In the genomic region with DNA sequence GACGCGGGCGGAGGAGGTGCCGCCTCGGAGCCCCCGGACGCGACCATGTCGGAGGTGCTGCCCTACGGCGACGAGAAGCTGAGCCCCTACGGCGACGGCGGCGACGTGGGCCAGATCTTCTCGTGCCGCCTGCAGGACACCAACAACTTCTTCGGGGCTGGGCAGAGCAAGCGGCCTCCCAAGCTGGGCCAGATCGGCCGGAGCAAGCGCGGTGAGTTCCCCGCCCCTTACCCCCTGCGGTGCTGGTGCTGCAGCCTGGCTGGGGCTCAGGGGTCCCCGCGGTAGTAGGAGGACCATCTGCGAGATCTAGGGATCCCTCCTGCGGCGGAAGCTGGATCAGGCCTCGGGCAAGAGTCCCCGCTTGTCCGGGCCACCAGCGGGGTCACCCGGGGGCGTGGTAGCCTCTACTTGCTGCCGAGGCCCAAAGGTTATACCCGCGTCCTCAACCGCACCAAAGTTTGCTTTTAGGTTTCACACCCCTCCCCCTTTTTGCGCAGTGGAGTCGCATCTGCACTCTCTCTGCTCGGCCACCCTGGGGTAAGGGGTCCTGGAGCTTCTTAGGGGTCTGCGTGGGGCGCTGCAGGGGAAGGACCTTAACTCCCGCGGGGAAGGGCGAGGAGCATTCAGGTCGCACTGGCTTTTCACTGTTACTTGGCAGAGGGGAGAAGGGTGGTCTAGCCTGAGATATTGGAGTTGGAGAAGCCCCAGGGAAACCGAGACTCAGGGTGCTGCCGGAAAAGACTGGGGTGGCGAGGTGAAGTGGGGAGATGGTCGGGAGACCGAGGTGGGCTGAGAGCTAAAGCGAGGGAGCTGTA, we compare ENCODE assay signal across 8 mouse cellular contexts. TPM values are rescaled to one million over a fixed set of nuclear protein-coding genes. Genes with fewer than 3 reads are reported as not detected.
DNase-seq lines count a peak whose midpoint lies in the region; ATAC-seq and TF ChIP-seq lines count a peak whose summit lies in the region.

No protein-coding gene starts in this region.

- no peak for TF ChIP-seq POLR2A in olfactory bulb, adult 2 months (IDR thresholded peaks at IDR 0.05; ENCODE audit: insufficient read depth, low read depth, low read length)

- no peaks in the 10 kb centered on the region for H3K9me3 ChIP-seq in forebrain, embryonic 12.5 days
- no peaks in the 10 kb centered on the region for H3K9me3 ChIP-seq in hindbrain, postnatal 0 days (ENCODE audit: low read length)
- no peaks in the 10 kb centered on the region for H3K9me3 ChIP-seq in liver, embryonic 13.5 days (replicated peaks)

- peak overlapping the region; percentile 96 for H3K4me2 ChIP-seq in forebrain, embryonic 12.5 days
- H3K4me2 ChIP-seq in hindbrain, postnatal 0 days (ENCODE audit: low read depth, low read length): peak overlapping the region; percentile 90
- peak overlapping the region; percentile 60 for H3K4me2 ChIP-seq in liver, embryonic 13.5 days

- H3K36me3 ChIP-seq in forebrain, embryonic 12.5 days (replicated peaks): no peaks in the 10 kb centered on the region
- H3K36me3 ChIP-seq in hindbrain, postnatal 0 days (ENCODE audit: insufficient read depth, low read length): no peaks in the 10 kb centered on the region
- H3K36me3 ChIP-seq in liver, embryonic 13.5 days: no peaks in the 10 kb centered on the region

- TF ChIP-seq CTCF in hindbrain, postnatal 0 days (IDR thresholded peaks at IDR 0.05; ENCODE audit: low read depth): no peak
- no peak for TF ChIP-seq CTCF in olfactory bulb, adult 2 months (IDR thresholded peaks at IDR 0.05; ENCODE audit: insufficient read depth, low read depth, low read length)

- H3K4me1 ChIP-seq in forebrain, embryonic 12.5 days: peaks cover 62% of the 10 kb centered on the region
- H3K4me1 ChIP-seq in hindbrain, postnatal 0 days (ENCODE audit: insufficient read depth, low read length): peaks cover 25% of the 10 kb centered on the region
- peaks cover 23% of the 10 kb centered on the region for H3K4me1 ChIP-seq in liver, embryonic 13.5 days (replicated peaks)
- H3K4me1 ChIP-seq in olfactory bulb, adult 2 months (ENCODE audit: control insufficient read depth, insufficient read depth, low read length): peaks cover 29% of the 10 kb centered on the region

- H3K4me3 ChIP-seq in forebrain, embryonic 12.5 days (replicated peaks): peak overlapping the region; percentile 85
- peak overlapping the region; percentile 78 for H3K4me3 ChIP-seq in hindbrain, postnatal 0 days (ENCODE audit: low read length)
- H3K4me3 ChIP-seq in liver, embryonic 13.5 days (replicated peaks): peak overlapping the region; percentile 63
- H3K4me3 ChIP-seq in olfactory bulb, adult 2 months (ENCODE audit: insufficient read depth, low read depth, low read length): peak overlapping the region; percentile 99

- WGBS in forebrain, embryonic 12.5 days: under 1% methylated on average over 58 of the region's 58 CpGs
- under 1% methylated on average over 56 of the region's 58 CpGs for WGBS in hindbrain, postnatal 0 days
- 2% methylated on average over 58 of the region's 58 CpGs for WGBS in liver, embryonic 13.5 days (ENCODE audit: insufficient replicate concordance)
- under 1% methylated on average over 58 of the region's 58 CpGs for WGBS in olfactory bulb, adult 2 months

- H3K27ac ChIP-seq in forebrain, embryonic 12.5 days: peak overlapping the region; percentile 90
- H3K27ac ChIP-seq in hindbrain, postnatal 0 days: peak overlapping the region; percentile 95
- peak overlapping the region; percentile 60 for H3K27ac ChIP-seq in liver, embryonic 13.5 days
- H3K27ac ChIP-seq in olfactory bulb, adult 2 months (ENCODE audit: insufficient read depth, low read depth, low read length): peak overlapping the region; percentile 98

- ATAC-seq in forebrain, embryonic 12.5 days (ENCODE audit: low FRiP score): peak; percentile 19; the same call in 1 of the 2 replicates
- peak; percentile 34 for ATAC-seq in hindbrain, postnatal 0 days
- no peak for ATAC-seq in liver, embryonic 13.5 days (ENCODE audit: low read depth)

- H3K9ac ChIP-seq in forebrain, embryonic 12.5 days: peak overlapping the region; percentile 90
- H3K9ac ChIP-seq in hindbrain, postnatal 0 days (replicated peaks; ENCODE audit: low read length): peak overlapping the region; percentile 91
- H3K9ac ChIP-seq in liver, embryonic 13.5 days: peak overlapping the region; percentile 70

- intact Hi-C loops in left cerebral cortex, postnatal 4 days (cut with DNase I): no loop called here

- H3K27me3 ChIP-seq in forebrain, embryonic 12.5 days: peaks cover 78% of the 10 kb centered on the region
- no peaks in the 10 kb centered on the region for H3K27me3 ChIP-seq in hindbrain, postnatal 0 days (ENCODE audit: insufficient read depth, low read length)
- peaks cover 95% of the 10 kb centered on the region for H3K27me3 ChIP-seq in liver, embryonic 13.5 days

- DNase-seq in left cerebral cortex, postnatal 4 days: peak; percentile 74
- no peak for DNase-seq in left cerebral cortex, adult 11 months (ENCODE audit: low spot score)
- DNase-seq in brain, adult 2 months (ENCODE audit: low read depth, low spot score): peak; percentile 38
- DNase-seq in hindbrain, postnatal 0 days (ENCODE audit: low spot score): peak; percentile 67
- no peak for DNase-seq in liver, embryonic 13.5 days
- DNase-seq in spleen, postnatal 4 days (ENCODE audit: low spot score in 2 of 2): no peak

RNA-seq across cellular contexts. Expression of gene Camk2n1, which starts 1.2 kb away (rescaled TPM):
- total RNA-seq in left cerebral cortex, postnatal 4 days (2021): 100 to 1,000 TPM; 106 to 110 TPM
- 4.8 and 5.4 TPM in 2 replicates for polyA plus RNA-seq in forebrain, embryonic 12.5 days (2016; fragmentation: Nextera tagmentation; extraction: Ambion mirVana)
- total RNA-seq in hindbrain, postnatal 0 days (2014; rRNA removed): 34.9 and 37.5 TPM in 2 replicates
- 29.5 and 33.5 TPM in 2 replicates for polyA plus RNA-seq in hindbrain, postnatal 0 days (2015; fragmentation: Nextera tagmentation; extraction: Ambion mirVana)
- 1.2 and 1.3 TPM in 2 replicates for polyA plus RNA-seq in liver, embryonic 13.5 days (2015; fragmentation: Nextera tagmentation; extraction: Ambion mirVana)
- polyA plus RNA-seq in olfactory bulb, adult 2 months (2012; ENCODE audit: insufficient read depth, insufficient read length, low replicate concordance, missing spikeins): 114 and 206 TPM in 2 replicates

RNA-seq across cellular contexts. Expression of gene Mul1, which starts 20.9 kb away (rescaled TPM):
- total RNA-seq in left cerebral cortex, postnatal 4 days (2021): 10 to 100 TPM; 35.4 to 35.8 TPM
- 14.5 and 14.7 TPM in 2 replicates for polyA plus RNA-seq in forebrain, embryonic 12.5 days (2016; fragmentation: Nextera tagmentation; extraction: Ambion mirVana)
- total RNA-seq in hindbrain, postnatal 0 days (2014; rRNA removed): 36.2 and 39.1 TPM in 2 replicates
- polyA plus RNA-seq in hindbrain, postnatal 0 days (2015; fragmentation: Nextera tagmentation; extraction: Ambion mirVana): 19.1 and 21.6 TPM in 2 replicates
- polyA plus RNA-seq in liver, embryonic 13.5 days (2015; fragmentation: Nextera tagmentation; extraction: Ambion mirVana): 11.2 and 11.4 TPM in 2 replicates
- polyA plus RNA-seq in olfactory bulb, adult 2 months (2012; ENCODE audit: insufficient read depth, insufficient read length, low replicate concordance, missing spikeins): not detected in 2 replicates

RNA-seq across cellular contexts. Expression of gene Fam43b, which starts 59.0 kb away (rescaled TPM):
- total RNA-seq in left cerebral cortex, postnatal 4 days (2021): 10 to 100 TPM; 27.7 to 30.6 TPM
- 0.21 and 0.24 TPM in 2 replicates for polyA plus RNA-seq in forebrain, embryonic 12.5 days (2016; fragmentation: Nextera tagmentation; extraction: Ambion mirVana)
- total RNA-seq in hindbrain, postnatal 0 days (2014; rRNA removed): 16.6 and 23.8 TPM in 2 replicates
- polyA plus RNA-seq in hindbrain, postnatal 0 days (2015; fragmentation: Nextera tagmentation; extraction: Ambion mirVana): 17.9 and 18.6 TPM in 2 replicates
- not detected in 2 replicates for polyA plus RNA-seq in liver, embryonic 13.5 days (2015; fragmentation: Nextera tagmentation; extraction: Ambion mirVana)
- polyA plus RNA-seq in olfactory bulb, adult 2 months (2012; ENCODE audit: insufficient read depth, insufficient read length, low replicate concordance, missing spikeins): not detected in 2 replicates

Comparison
In these comparisons a context has a peak if more than half of its experiments do, and no peak if none do; other contexts are left out.
1. DNase-seq: peak in left cerebral cortex, postnatal 4 days (single experiment), brain, adult 2 months (single experiment) and hindbrain, postnatal 0 days (single experiment); none in left cerebral cortex, adult 11 months (single experiment), liver, embryonic 13.5 days (single experiment) and spleen, postnatal 4 days (0 of 2).
2. RNA of gene Fam43b, which starts 59.0 kb away (polyA plus RNA-seq): 17.9 to 18.6 TPM in hindbrain, postnatal 0 days; 0.21 to 0.24 TPM in forebrain, embryonic 12.5 days, not detected in liver, embryonic 13.5 days and not detected in olfactory bulb, adult 2 months; every median in the first group is over 10 times any median in the second.
3. Peak in every context shown above with its lines, with median percentiles within 50 percentile points of each other: H3K27ac ChIP-seq, H3K4me2 ChIP-seq, H3K4me3 ChIP-seq and H3K9ac ChIP-seq.